Mouse (Mus musculus): ENCODE results near the gene Dusp11.
"Not testable (repeated sequence)": the region's sequence is repeated elsewhere in the genome, so short reads cannot be mapped to it uniquely, and the experiment has no call there.

Dusp11 gene

GRCm38 (mm10) chr6:85936508-85937465 is 24.7 kb downstream of the Dusp11 start:
- peak; percentile 81 to 84 for DNase-seq (ENCODE audit: low spot score in 2 of 2)

DNA sequence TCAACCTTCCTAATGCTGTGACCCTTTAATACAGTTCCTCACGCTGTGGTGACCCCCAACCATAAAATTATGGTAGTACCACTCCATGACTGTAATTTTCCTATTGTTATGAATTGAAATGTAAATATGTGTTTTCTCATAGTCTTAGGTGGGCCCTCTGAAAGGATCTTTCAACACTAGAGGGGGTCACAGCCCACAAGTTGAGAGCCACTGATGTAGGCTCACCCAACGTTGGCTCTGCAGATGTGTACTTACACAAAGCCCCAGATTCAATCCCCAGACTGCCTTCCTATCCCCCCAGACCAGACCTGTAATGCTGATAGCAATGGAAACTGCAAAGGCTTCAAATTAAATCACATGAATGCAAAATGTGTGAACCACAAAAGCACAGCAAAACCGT is 25.8 kb downstream of the Dusp11 start:
- DNase-seq (ENCODE audit: low spot score in 2 of 2), result no peak

- DNase-seq (ENCODE audit: low spot score in 2 of 2), result no peak
Measured at GRCm38 (mm10) chr6:85934047-85934446, 27.4 kb downstream of the Dusp11 start.

DNA sequence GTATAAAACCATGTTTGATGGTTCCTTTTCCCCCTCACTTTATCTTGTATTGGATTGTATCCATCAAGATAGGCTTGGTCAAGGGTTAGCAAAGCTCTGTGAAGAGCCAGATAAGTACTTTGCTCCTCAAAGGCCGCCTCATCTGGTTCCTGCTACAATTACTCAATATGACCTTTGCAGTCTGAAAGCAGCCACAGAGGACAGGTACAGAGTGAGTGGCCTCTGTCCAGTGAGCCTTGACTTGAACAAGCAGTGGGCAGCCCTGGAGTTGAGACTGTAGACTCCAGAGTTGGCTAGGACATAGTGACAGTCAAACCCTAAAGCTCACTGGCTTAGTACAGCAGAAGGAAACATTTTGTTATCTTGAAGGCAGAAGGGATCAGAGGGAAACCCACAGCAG is 32.2 kb downstream of the Dusp11 start:
- no peak for DNase-seq (ENCODE audit: low spot score in 2 of 2)

DNA sequence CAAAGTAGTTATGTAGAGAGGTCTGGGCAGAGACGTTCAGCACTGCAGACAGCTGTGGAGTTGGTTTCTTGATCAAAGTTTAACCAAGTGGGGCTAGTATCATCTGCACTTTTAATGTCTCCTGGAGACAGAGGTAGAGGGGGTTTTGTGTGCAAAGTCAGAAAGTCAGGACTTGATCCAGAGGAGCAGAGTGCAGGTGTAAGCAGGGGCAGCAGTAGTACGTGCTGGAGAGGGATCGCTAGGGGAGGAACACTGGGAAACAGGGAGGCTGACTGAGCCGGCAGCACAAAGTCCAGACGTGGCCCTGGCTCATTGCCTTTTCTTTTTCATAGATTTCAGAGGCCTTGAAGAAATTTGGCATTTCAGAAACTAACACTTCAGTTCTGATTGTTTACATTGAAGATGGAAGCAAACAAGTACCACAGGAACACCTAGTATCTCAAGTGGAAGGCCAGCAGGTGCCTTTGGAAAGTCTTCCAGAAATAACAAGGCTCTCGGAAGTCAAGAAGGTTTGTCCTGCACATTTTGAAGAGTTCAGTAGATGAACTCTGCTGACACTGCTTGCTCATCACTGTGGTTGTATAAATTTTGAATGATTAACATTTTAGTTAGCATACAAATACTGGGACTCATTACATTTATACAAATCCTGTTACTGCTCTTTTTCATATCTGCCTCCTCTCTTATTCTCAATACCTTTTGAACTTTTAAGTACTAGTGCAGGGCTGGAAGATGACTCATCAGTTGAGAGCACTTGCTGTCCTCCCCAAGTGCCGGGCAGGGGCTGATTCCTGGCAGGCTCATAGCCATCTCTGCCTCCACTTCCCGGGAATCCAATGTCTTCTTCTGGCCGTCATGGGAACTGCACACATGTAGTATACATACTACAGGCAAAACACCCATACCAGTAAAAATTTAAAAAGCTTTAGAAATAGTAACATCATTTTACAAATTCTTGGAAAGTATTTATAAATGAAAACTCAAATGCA is 33.7 kb downstream of the Dusp11 start:
- no peak for DNase-seq (ENCODE audit: low spot score in 2 of 2)

DNA sequence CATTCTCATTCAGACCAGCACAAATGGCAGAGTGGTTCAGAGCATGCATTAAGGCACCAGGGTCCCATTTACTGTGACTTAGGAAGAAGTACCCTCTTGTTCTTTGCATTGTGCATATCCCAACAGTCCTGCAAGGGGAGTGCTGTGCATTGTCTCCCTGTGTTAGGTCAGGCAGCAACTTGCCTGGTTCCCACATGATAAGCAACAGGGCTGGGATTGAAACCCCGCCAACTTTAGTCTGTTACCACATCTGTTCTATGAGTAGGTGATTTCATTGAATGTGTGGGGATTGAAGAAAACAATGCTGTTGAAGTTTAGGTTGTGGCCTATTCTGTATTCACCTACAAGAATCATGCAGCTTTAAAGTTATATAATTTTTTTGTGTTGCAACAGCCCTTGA is 34.8 kb downstream of the Dusp11 start:
- DNase-seq (ENCODE audit: low spot score in 2 of 2), result no peak

DNA sequence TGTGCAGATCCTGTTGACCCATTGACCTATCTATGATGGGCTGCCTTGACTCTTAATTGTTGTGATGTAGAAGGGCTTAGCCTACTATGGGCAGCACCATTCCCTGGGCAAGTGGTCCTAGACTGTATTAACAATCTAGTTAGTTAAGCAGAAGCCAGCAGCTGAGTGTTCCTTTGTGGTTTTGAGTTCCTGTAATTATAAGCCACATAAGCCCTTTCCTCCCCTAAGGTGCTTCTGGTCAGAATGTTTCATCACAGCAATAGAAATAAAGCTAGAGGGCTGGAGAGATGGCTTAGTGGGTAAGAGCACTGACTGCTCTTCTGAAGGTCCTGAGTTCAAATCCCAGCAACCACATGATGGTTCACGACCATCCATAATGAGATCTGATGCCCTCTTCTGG is 37.8 kb downstream of the Dusp11 start:
- no peak for DNase-seq (ENCODE audit: low spot score in 2 of 2)

DNA sequence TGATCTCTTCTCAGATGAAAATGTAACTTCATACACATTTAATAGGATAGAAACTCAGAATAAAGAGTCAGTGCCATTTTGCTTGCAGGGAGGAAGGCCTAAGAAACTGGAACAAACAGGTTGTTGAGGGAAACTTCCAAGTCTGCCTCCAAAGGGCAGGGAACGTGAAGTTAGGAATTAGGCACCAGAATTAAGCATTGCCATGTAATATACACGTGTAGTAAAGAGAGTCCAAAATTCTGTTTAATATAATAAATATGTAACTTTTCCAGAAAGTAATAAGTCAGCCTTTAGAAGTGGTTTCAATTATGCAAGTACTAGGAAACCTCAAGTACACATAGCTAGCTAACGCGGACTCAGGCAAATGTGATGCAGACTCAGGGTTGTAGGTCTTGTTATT is 42.1 kb downstream of the Dusp11 start:
- DNase-seq (ENCODE audit: low spot score in 2 of 2), result no peak

DNA sequence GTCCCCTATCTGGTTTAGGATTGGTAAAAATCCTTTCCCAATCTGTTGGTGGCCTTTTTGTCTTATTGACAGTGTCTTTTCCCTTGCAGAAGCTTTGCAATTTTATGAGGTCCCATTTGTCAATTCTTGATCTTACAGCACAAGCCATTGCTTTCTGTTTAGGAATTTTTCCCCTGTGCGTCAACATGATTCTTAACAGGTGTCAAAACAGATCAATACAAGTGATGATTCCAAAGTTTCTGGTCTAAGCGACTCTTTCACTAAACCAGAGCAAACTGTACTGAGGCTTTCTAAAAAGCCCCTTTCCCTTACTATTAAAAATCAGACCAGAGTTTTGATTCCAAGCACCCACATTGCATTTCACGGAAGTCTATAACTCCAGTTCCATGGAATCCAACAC is 43.1 kb downstream of the Dusp11 start:
- not testable (repeated sequence) for DNase-seq (ENCODE audit: low spot score in 2 of 2)

DNA sequence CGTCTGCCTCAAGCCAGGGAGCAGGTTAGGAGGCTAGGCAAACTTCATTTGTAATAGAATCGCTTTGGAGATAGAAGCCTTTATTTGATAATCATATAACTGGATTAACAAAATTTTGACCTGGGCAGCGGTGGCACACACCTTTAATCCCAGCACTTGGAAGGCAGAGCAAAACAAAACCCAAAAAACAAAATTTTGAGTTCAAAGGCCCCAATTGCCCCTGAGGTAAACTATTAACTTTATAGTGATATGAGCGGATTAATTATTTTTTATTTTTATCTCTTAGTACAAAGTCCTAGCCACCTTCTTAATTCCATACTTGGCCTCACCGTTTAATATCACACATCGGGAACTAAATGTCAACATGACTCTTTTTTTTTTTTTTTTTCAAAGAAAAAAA is 44.9 kb downstream of the Dusp11 start:
- DNase-seq (ENCODE audit: low spot score in 2 of 2), result no peak

DNA sequence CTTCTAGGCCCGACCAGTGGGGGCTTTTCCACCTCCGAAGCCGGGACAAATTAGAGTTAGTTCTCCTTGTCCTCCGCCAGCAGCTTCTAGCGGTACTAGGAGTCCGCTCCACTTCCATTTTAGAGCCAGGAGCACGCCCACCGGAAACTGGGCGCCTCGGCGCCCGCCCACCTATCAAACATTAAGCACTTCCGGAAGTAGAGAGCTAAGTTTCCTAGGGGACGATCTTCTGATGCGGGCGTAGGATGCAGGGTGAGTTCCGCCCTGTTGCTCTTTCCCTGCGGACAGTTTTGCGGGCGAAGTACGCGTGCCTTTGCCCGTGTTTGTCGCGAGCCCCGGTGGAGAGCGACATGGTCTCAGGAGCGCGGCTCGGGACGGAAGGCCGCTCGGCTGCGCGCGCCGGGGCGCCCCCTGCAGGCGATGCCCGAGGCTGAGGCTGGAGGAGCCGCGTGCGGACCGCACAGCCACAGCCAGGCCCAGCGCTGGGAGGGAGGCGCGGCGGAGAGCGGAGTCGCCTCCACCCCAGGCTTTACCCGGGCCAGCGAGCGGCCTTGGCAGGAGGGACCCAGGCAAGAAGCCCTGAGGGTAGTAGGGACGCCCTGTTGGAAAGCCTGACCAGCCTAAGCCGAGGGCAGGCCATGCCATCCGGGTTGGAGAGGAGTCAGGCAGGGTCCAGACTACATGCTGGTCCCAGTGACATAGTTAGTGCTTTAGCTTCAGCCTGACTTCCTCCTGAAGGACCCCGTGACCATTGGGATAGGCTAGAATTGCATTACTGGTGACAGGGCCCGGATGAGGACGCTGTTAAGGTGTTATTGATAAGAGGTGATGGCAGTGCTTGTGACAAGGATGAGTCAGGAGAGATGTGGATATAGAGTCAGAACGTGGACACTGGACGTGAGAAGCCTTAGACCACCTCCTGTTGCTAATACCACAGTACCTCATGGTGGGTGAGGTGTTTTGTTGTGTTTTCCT is 45.6 kb downstream of the Dusp11 start, which contains the start of gene Nat8f1:
Nat8f1 (minus strand) TSS at position 149 of the 975 bp plus-strand sequence.
- peak; percentile 88 to 93 for DNase-seq (ENCODE audit: low spot score in 2 of 2)

- DNase-seq (ENCODE audit: low spot score in 2 of 2), result no peak
Measured at GRCm38 (mm10) chr6:85915141-85915538, 46.3 kb downstream of the Dusp11 start.

DNA sequence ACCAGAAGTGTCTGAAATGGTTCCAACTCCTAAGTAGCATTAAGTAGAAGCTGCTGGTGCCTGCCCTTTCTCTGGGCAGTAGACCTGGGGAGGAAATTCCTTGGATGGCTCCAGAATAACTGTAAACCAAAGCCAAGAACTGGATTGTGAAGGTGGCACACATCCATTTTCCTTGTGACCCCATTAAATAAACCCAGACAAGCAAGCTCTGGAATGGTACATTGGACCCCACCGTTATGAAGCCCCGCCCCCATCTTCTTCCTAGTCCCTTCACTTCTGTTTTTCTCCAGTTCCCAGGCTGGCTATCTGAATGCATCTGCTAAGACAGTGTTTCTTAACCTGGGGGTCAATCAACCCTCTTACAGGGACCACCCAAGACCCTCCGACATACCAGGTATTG is 49.9 kb downstream of the Dusp11 start, which contains the start of gene Tprkb:
Tprkb (plus strand) TSS at position 279 of the 400 bp plus-strand sequence.
- no peak for DNase-seq (ENCODE audit: low spot score in 2 of 2)

DNA sequence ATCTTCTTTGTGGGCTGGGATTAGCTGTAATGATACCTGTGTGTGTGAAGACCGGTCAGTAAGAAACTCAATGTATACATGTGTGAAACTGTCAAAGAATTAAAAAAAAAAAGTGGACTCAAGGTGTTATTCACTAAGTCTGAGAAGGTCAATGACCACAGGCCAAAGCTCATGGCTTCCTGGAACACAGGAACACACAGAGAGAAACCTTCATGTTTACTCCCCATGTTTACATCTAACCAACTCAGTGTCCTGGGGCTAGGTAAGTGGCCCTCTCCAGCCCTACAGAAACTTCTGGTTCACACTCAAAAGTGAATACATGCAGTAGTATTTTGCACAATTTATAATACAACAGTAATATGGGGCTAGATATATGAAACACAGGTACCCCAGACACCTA is 51.8 kb downstream of the Dusp11 start:
- DNase-seq (ENCODE audit: low spot score in 2 of 2), result no peak

GRCm38 (mm10) chr6:85908341-85908740 is 53.1 kb downstream of the Dusp11 start:
- no peak for DNase-seq (ENCODE audit: low spot score in 2 of 2)

GRCm38 (mm10) chr6:85906911-85907351 is 54.5 kb downstream of the Dusp11 start:
- peak; percentile 26 to 68 for DNase-seq (ENCODE audit: low spot score in 2 of 2)

- DNase-seq (ENCODE audit: low spot score in 2 of 2), result peak; percentile 83 to 88
Measured at GRCm38 (mm10) chr6:85904642-85905061, 56.8 kb downstream of the Dusp11 start, which contains the start of gene Nat8f4. Nat8f4 (minus strand) TSS chr6:85904884.

DNA sequence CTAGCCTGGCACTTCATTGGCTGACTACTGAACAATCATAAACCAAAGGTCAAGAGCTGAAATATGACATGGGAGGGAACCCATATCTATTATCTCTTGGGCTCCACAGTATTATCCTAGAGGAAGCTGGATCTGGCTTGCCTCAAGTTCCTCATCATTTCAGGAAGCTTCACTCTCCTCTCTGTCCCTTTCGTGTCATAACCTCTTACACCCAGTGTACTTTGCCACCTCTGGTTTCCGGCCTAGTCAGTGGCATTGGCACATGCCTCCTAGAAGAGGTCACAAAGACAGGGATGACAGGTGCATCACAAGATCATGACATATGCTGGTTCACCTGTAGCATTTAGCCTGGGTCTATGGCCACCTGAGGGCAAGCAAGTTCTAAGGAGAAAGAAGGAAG is 59.2 kb downstream of the Dusp11 start:
- no peak for DNase-seq (ENCODE audit: low spot score in 2 of 2)

DNA sequence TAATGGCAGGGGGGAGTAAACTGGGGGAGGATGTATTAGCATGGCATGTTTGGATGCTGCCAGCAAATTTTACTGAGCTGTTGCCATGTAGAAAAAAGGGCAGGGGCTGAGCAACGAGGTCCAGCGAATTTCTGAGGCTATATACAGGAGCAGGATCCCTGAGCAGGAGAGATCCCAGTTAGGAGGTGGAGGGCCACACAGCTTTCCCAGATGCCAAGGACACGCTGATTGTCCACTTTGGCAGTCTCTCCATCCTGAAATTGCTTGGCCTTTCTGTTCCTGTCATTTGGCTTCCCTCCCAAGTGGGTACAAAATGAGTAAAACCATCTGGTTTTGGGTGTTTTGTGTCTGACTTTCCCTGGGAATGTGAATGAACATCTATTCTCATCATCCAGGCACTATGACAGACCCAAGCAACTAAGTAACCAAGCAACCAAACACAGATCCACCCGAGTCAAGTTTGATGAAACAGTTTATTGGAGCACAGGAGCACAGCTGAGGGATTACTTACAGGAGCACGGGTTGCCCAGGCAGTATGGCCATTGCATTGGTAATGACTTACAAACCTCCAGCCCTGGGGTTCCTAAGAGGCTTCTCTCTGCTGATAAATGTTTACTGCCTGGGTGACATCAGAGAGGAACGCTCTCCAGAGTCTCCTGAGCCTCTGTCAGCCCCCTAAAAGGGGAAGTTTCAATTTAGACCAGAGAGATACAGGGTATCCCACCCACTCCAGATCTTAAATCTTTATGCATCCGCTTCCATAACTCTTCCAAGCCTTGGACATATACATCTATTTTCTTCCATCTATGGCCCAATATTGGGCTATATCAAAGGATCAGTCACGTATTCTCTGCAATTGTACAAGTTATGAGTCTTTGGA is 62.6 kb downstream of the Dusp11 start:
- DNase-seq (ENCODE audit: low spot score in 2 of 2), result not testable (repeated sequence)

Measured in frontal cortex, postnatal 36 days (tissue).